ENCODE assay signal across 11 mouse cellular contexts in the genomic region with DNA sequence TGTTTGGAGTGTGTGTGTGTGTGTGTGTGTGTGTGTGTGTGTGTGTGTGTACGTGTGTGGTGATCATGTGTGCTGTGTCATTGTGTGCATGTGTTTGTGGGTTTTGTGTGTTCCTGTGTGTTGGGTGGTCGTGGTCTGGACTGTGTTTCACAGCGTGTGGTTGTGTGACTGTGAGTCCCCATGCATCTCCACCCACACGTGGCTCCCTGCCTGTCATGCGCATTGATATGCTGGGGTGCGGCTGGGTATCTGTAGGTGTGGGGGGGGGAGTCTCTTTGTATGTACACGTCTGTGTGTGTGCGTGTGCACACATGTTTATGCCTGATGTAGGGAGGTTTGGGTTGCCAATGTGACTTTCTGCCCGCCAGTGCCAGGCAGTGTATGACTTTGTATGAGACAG. TPM values are rescaled to one million over a fixed set of nuclear protein-coding genes. Genes with fewer than 3 reads are reported as not detected.
DNase-seq lines count a peak whose midpoint lies in the region; ATAC-seq and TF ChIP-seq lines count a peak whose summit lies in the region.
"Had no signal": no experiment of that assay in that cellular context is flagged by ENCODE, and none has a peak within 500 bp of the region (broad histone marks: within the 10 kb centered on the region; RNA-seq: fewer than 3 reads in every experiment).

No protein-coding gene starts in this region.

- no peaks in the 10 kb centered on the region for H3K9me3 ChIP-seq in hindbrain, embryonic 14.5 days (ENCODE audit: control insufficient read depth, low read length)
- H3K9me3 ChIP-seq in hindbrain, embryonic 12.5 days (replicated peaks): no peaks in the 10 kb centered on the region
- H3K9me3 ChIP-seq in forebrain, postnatal 0 days (ENCODE audit: low read length): no peaks in the 10 kb centered on the region
- H3K9me3 ChIP-seq: embryonic facial prominence, embryonic 12.5 days; kidney, embryonic 15.5 days; midbrain, embryonic 12.5 days had no signal

- DNase-seq in hindbrain, embryonic 14.5 days (ENCODE audit: low spot score): no peak
- DNase-seq in right cerebral cortex, postnatal 10 days (ENCODE audit: low spot score in 2 of 2): peak; percentile 62 to 69
- DNase-seq in right cerebral cortex, postnatal 36 days (ENCODE audit: low spot score in 2 of 2): no peak
- peak; percentile 61 for DNase-seq in forebrain, postnatal 0 days
- DNase-seq in right cerebral cortex, postnatal 4 days: peak; percentile 35
- no peak for DNase-seq in kidney, postnatal 10 days
- DNase-seq: lung, adult 18-20 months had no signal

- H3K4me1 ChIP-seq in hindbrain, embryonic 14.5 days (replicated peaks; ENCODE audit: control insufficient read depth, insufficient read depth, low read length): peaks cover 40% of the 10 kb centered on the region
- peaks cover 19% of the 10 kb centered on the region for H3K4me1 ChIP-seq in hindbrain, embryonic 12.5 days
- peaks cover 36% of the 10 kb centered on the region for H3K4me1 ChIP-seq in forebrain, postnatal 0 days (ENCODE audit: insufficient read depth)

- no peak overlapping the region for H3K4me3 ChIP-seq in hindbrain, embryonic 14.5 days (replicated peaks; ENCODE audit: low read length)
- H3K4me3 ChIP-seq in hindbrain, embryonic 12.5 days: no peak overlapping the region
- H3K4me3 ChIP-seq in forebrain, postnatal 0 days (ENCODE audit: low read depth, low read length): no peak overlapping the region
- H3K4me3 ChIP-seq: embryonic facial prominence, embryonic 12.5 days; kidney, embryonic 15.5 days; midbrain, embryonic 12.5 days had no signal

- peaks cover 6% of the 10 kb centered on the region; the same call in 1 of the 2 replicates for H3K36me3 ChIP-seq in hindbrain, embryonic 14.5 days (replicated peaks; ENCODE audit: control insufficient read depth, insufficient read depth)
- peaks cover 7% of the 10 kb centered on the region; the same call in 1 of the 2 replicates for H3K36me3 ChIP-seq in hindbrain, embryonic 12.5 days
- no peaks in the 10 kb centered on the region for H3K36me3 ChIP-seq in forebrain, postnatal 0 days (ENCODE audit: insufficient read depth)
- H3K36me3 ChIP-seq: kidney, embryonic 15.5 days; midbrain, embryonic 12.5 days had no signal

- 78% methylated on average over 9 of the region's 9 CpGs for WGBS in hindbrain, embryonic 14.5 days
- 89% methylated on average over 9 of the region's 9 CpGs for WGBS in hindbrain, embryonic 12.5 days
- WGBS in forebrain, postnatal 0 days: 55% methylated on average over 9 of the region's 9 CpGs

- ATAC-seq in hindbrain, embryonic 14.5 days (ENCODE audit: low FRiP score): no peak
- ATAC-seq in hindbrain, embryonic 12.5 days (ENCODE audit: low FRiP score): no peak
- no peak for ATAC-seq in forebrain, postnatal 0 days

- peaks cover 90% of the 10 kb centered on the region for H3K27me3 ChIP-seq in hindbrain, embryonic 14.5 days (ENCODE audit: control insufficient read depth, insufficient read depth, low read length)
- peaks cover 99% of the 10 kb centered on the region for H3K27me3 ChIP-seq in hindbrain, embryonic 12.5 days
- H3K27me3 ChIP-seq in forebrain, postnatal 0 days (ENCODE audit: insufficient read depth, low read length): no peaks in the 10 kb centered on the region

- peak overlapping the region; percentile 88 for H3K27ac ChIP-seq in hindbrain, embryonic 14.5 days
- no peak overlapping the region for H3K27ac ChIP-seq in hindbrain, embryonic 12.5 days
- H3K27ac ChIP-seq in forebrain, postnatal 0 days (ENCODE audit: low read depth, low read length): peak overlapping the region; percentile 98
- H3K27ac ChIP-seq: embryonic facial prominence, embryonic 12.5 days; midbrain, embryonic 12.5 days had no signal

- H3K4me2 ChIP-seq in hindbrain, embryonic 14.5 days (replicated peaks): peak overlapping the region; percentile 29; the same call in 1 of the 2 replicates
- no peak overlapping the region for H3K4me2 ChIP-seq in hindbrain, embryonic 12.5 days (replicated peaks)
- H3K4me2 ChIP-seq in forebrain, postnatal 0 days (ENCODE audit: low read depth): no peak overlapping the region; the same call in 1 of the 2 replicates
- H3K4me2 ChIP-seq: embryonic facial prominence, embryonic 12.5 days had no signal

- H3K9ac ChIP-seq in hindbrain, embryonic 14.5 days: no peak overlapping the region
- no peak overlapping the region for H3K9ac ChIP-seq in hindbrain, embryonic 12.5 days
- H3K9ac ChIP-seq in forebrain, postnatal 0 days: peak overlapping the region; percentile 51
- H3K9ac ChIP-seq: embryonic facial prominence, embryonic 12.5 days; kidney, embryonic 15.5 days had no signal

- TF ChIP-seq CTCF in forebrain, postnatal 0 days (IDR thresholded peaks at IDR 0.05; ENCODE audit: low read depth): no peak

RNA-seq across cellular contexts. Expression of gene Nfix, which starts 7.0 kb away (rescaled TPM):
- polyA plus RNA-seq in hindbrain, embryonic 14.5 days (2014; fragmentation: Nextera tagmentation; extraction: Ambion mirVana): 78.8 and 82.4 TPM in 2 replicates
- 11.6 and 14.2 TPM in 2 replicates for polyA plus RNA-seq in hindbrain, embryonic 12.5 days (2016; fragmentation: Nextera tagmentation; extraction: Ambion mirVana)
- total RNA-seq in forebrain, postnatal 0 days (2014; rRNA removed): 111 and 116 TPM in 2 replicates
- polyA plus RNA-seq in forebrain, postnatal 0 days (2015; fragmentation: Nextera tagmentation; extraction: Ambion mirVana): 347 and 376 TPM in 2 replicates

RNA-seq across cellular contexts. Expression of gene Dand5, which starts 29.5 kb away (rescaled TPM):
- polyA plus RNA-seq in hindbrain, embryonic 14.5 days (2014; fragmentation: Nextera tagmentation; extraction: Ambion mirVana): 13.5 and 14.6 TPM in 2 replicates
- polyA plus RNA-seq in hindbrain, embryonic 12.5 days (2016; fragmentation: Nextera tagmentation; extraction: Ambion mirVana): 6.6 and 7.1 TPM in 2 replicates
- 4.7 and 6.9 TPM in 2 replicates for total RNA-seq in forebrain, postnatal 0 days (2014; rRNA removed)
- polyA plus RNA-seq in forebrain, postnatal 0 days (2015; fragmentation: Nextera tagmentation; extraction: Ambion mirVana): 8.2 and 10.0 TPM in 2 replicates

RNA-seq across cellular contexts. Expression of gene Gadd45gip1, which starts 38.2 kb away (rescaled TPM):
- polyA plus RNA-seq in hindbrain, embryonic 14.5 days (2014; fragmentation: Nextera tagmentation; extraction: Ambion mirVana): 35.0 and 37.4 TPM in 2 replicates
- 35.7 and 38.6 TPM in 2 replicates for polyA plus RNA-seq in hindbrain, embryonic 12.5 days (2016; fragmentation: Nextera tagmentation; extraction: Ambion mirVana)
- total RNA-seq in forebrain, postnatal 0 days (2014; rRNA removed): 24.7 and 28.7 TPM in 2 replicates
- polyA plus RNA-seq in forebrain, postnatal 0 days (2015; fragmentation: Nextera tagmentation; extraction: Ambion mirVana): 36.7 and 40.8 TPM in 2 replicates

RNA-seq across cellular contexts. Expression of gene Rad23a, which starts 47.3 kb away (rescaled TPM):
- polyA plus RNA-seq in hindbrain, embryonic 14.5 days (2014; fragmentation: Nextera tagmentation; extraction: Ambion mirVana): 75.7 and 81.1 TPM in 2 replicates
- 88.8 and 101 TPM in 2 replicates for polyA plus RNA-seq in hindbrain, embryonic 12.5 days (2016; fragmentation: Nextera tagmentation; extraction: Ambion mirVana)
- 32.2 and 55.3 TPM in 2 replicates for total RNA-seq in forebrain, postnatal 0 days (2014; rRNA removed)
- polyA plus RNA-seq in forebrain, postnatal 0 days (2015; fragmentation: Nextera tagmentation; extraction: Ambion mirVana): 63.5 and 77.4 TPM in 2 replicates

RNA-seq across cellular contexts. Expression of gene Calr, which starts 53.6 kb away (rescaled TPM):
- 574 and 709 TPM in 2 replicates for polyA plus RNA-seq in hindbrain, embryonic 14.5 days (2014; fragmentation: Nextera tagmentation; extraction: Ambion mirVana)
- polyA plus RNA-seq in hindbrain, embryonic 12.5 days (2016; fragmentation: Nextera tagmentation; extraction: Ambion mirVana): 792 and 820 TPM in 2 replicates
- 470 and 505 TPM in 2 replicates for total RNA-seq in forebrain, postnatal 0 days (2014; rRNA removed)
- 354 and 405 TPM in 2 replicates for polyA plus RNA-seq in forebrain, postnatal 0 days (2015; fragmentation: Nextera tagmentation; extraction: Ambion mirVana)

Comparison
In these comparisons a context has a peak if more than half of its experiments do, and no peak if none do; other contexts are left out.
1. DNase-seq: peak in right cerebral cortex, postnatal 10 days (2 of 2), forebrain, postnatal 0 days (single experiment) and right cerebral cortex, postnatal 4 days (single experiment); none in hindbrain, embryonic 14.5 days (single experiment), right cerebral cortex, postnatal 36 days (0 of 2) and kidney, postnatal 10 days (single experiment).